Mouse (Mus musculus) intestine, embryonic 14.5 days (tissue): Measurements from ENCODE around the gene Nemf. TPM values are rescaled to one million over a fixed set of nuclear protein-coding genes. Genes with fewer than 3 reads are reported as not detected.

Experiments
- ATAC-seq: fragments of 200-750 bp; cut with Nextera tagmentation; replicated peaks from 2 replicates; pipeline ENCODE4 v1.8.0; 2017; ENCODE audit warnings: low read depth, moderate number of reproducible peaks, moderate TSS enrichment, moderate library complexity; ENCODE audit not compliant: low FRiP score, low TSS enrichment
- DNase-seq: peaks from one replicate; pipeline ENCODE4 v3.0.0-alpha.2; 2018; ENCODE audit warnings: low spot score
- H3K27ac ChIP-seq: fragments of 300-500 bp; sonication (generic); 2 replicates; pipeline ENCODE4 v1.5.1; 2014; ENCODE audit warnings: low read depth, mild to moderate bottlenecking, control low read depth
- H3K27me3 ChIP-seq: fragments of 300-500 bp; sonication (generic); replicated peaks from 2 replicates; pipeline ENCODE4 v1.6.1; 2014; ENCODE audit warnings: low read length, control low read depth; ENCODE audit not compliant: control insufficient read depth, insufficient read depth
- H3K36me3 ChIP-seq: fragments of 300-500 bp; sonication (generic); 2 replicates; pipeline ENCODE4 v1.6.1; 2014; ENCODE audit warnings: low read length, control low read depth; ENCODE audit not compliant: control insufficient read depth, insufficient read depth
- H3K4me1 ChIP-seq: fragments of 300-500 bp; sonication (generic); replicated peaks from 2 replicates; pipeline ENCODE4 v1.6.1; 2014; ENCODE audit warnings: low read length, control low read depth, mixed read lengths; ENCODE audit not compliant: control insufficient read depth, insufficient read depth
- H3K4me2 ChIP-seq: fragments of 300-500 bp; sonication (generic); 2 replicates; pipeline ENCODE4 v1.6.1; 2014; ENCODE audit warnings: low read length
- H3K4me3 ChIP-seq: fragments of 300-500 bp; sonication (generic); 2 replicates; pipeline ENCODE4 v1.5.1; 2014; ENCODE audit warnings: low read depth, low read length, control low read depth, mixed read lengths
- H3K9ac ChIP-seq: fragments of 300-500 bp; sonication (generic); 2 replicates; pipeline ENCODE4 v1.6.1; 2014; ENCODE audit warnings: mild to moderate bottlenecking, low read length
- H3K9me3 ChIP-seq: fragments of 300-500 bp; sonication (generic); 2 replicates; pipeline ENCODE4 v1.6.1; 2016; ENCODE audit warnings: low read length, control low read depth; ENCODE audit not compliant: control insufficient read depth
- WGBS: fragments of 180-500 bp; shearing (Covaris S2); extraction: QIAGEN DNeasy Blood & Tissue Kit; methylation state at CpG from one replicate; pipeline ENCODE4 v1.1.7; 2014; 5-methylcytosine and 5-hydroxymethylcytosine counted together
- polyA plus RNA-seq: library from polyadenylated mRNA; unstranded; fragments of >200 nt; fragmentation: Nextera tagmentation; extraction: Ambion mirVana; gene quantifications from 2 replicates; pipeline ENCODE4 v1.2.1, GENCODE M21; 2014

Nemf gene
- polyA plus RNA-seq, 1 experiment from 2014 or later, result 69.1 TPM

- peak overlapping the region; percentile 98 for H3K9ac ChIP-seq
- DNase-seq, result no peak
- H3K9me3 ChIP-seq, result no peaks in the 10 kb centered on the region
- no peak for ATAC-seq
- H3K4me2 ChIP-seq, result peak overlapping the region; percentile 77
- WGBS, result 78% methylated on average over 4 of the region's 4 CpGs
- H3K4me1 ChIP-seq, result peaks cover 23% of the 10 kb centered on the region
- H3K27me3 ChIP-seq, result no peaks in the 10 kb centered on the region
- H3K27ac ChIP-seq, result no peak overlapping the region; the same call in 1 of the 2 replicates
- H3K4me3 ChIP-seq, result peak overlapping the region; percentile 100; the same call in 1 of the 2 replicates
- peaks cover 9% of the 10 kb centered on the region for H3K36me3 ChIP-seq
Measured at GRCm38 (mm10) chr12:69295651-69296050, 61.3 kb downstream of the Nemf start.

- 84% methylated on average over 2 of the region's 2 CpGs for WGBS
Measured at GRCm38 (mm10) chr12:69294936-69295335, 62.0 kb downstream of the Nemf start.

GRCm38 (mm10) chr12:69293815-69294214 is 63.1 kb downstream of the Nemf start:
- Histone ChIP-seq H3K9me3 (no peaks in the 10 kb centered on the region), H3K4me2 (no peak overlapping the region), H3K36me3 (no peaks in the 10 kb centered on the region), H3K4me3 (no peak overlapping the region), H3K9ac (no peak overlapping the region), H3K27me3 (no peaks in the 10 kb centered on the region), H3K4me1 (peaks cover 17% of the 10 kb centered on the region), H3K27ac (no peak overlapping the region)
- ATAC-seq, result no peak
- DNase-seq, result no peak
- WGBS, result 47% methylated on average over 2 of the region's 2 CpGs

More at GRCm38 (mm10) chr12:69294936-69295335, 62.0 kb downstream of the Nemf start:
- Histone ChIP-seq H3K9me3 (no peaks in the 10 kb centered on the region), H3K36me3 (peaks cover 2% of the 10 kb centered on the region), H3K9ac (no peak overlapping the region), H3K4me1 (peaks cover 23% of the 10 kb centered on the region), H3K4me2 (no peak overlapping the region), H3K27ac (no peak overlapping the region), H3K4me3 (no peak overlapping the region), H3K27me3 (no peaks in the 10 kb centered on the region)
- DNase-seq (no peak), ATAC-seq (no peak)

- Histone ChIP-seq H3K4me3 (no peak overlapping the region), H3K36me3 (no peaks in the 10 kb centered on the region), H3K4me1 (peaks cover 5% of the 10 kb centered on the region; the same call in 1 of the 2 replicates), H3K9me3 (no peaks in the 10 kb centered on the region), H3K9ac (no peak overlapping the region), H3K27me3 (no peaks in the 10 kb centered on the region), H3K27ac (no peak overlapping the region), H3K4me2 (no peak overlapping the region)
- WGBS, result 93% methylated on average over 6 of the region's 6 CpGs
- no peak for DNase-seq
- no peak for ATAC-seq
Measured at GRCm38 (mm10) chr12:69292401-69292800, 64.6 kb downstream of the Nemf start.

- Histone ChIP-seq H3K4me3 (no peak overlapping the region), H3K4me2 (no peak overlapping the region), H3K9me3 (no peaks in the 10 kb centered on the region), H3K4me1 (no peaks in the 10 kb centered on the region), H3K9ac (no peak overlapping the region), H3K27me3 (no peaks in the 10 kb centered on the region), H3K36me3 (no peaks in the 10 kb centered on the region), H3K27ac (no peak overlapping the region)
- DNase-seq (no peak), ATAC-seq (no peak)
- 79% methylated on average over 9 of the region's 9 CpGs for WGBS
Measured at GRCm38 (mm10) chr12:69288699-69289098, 68.3 kb downstream of the Nemf start.

- Histone ChIP-seq H3K4me2 (no peak overlapping the region), H3K9me3 (no peaks in the 10 kb centered on the region), H3K27ac (no peak overlapping the region), H3K27me3 (no peaks in the 10 kb centered on the region), H3K9ac (no peak overlapping the region), H3K4me1 (no peaks in the 10 kb centered on the region), H3K36me3 (no peaks in the 10 kb centered on the region), H3K4me3 (no peak overlapping the region)
- no peak for DNase-seq
- ATAC-seq, result no peak
- WGBS, result 87% methylated on average over 8 of the region's 8 CpGs
Measured at GRCm38 (mm10) chr12:69287535-69287934, 69.4 kb downstream of the Nemf start.

- no peak overlapping the region for H3K4me3 ChIP-seq
- H3K27ac ChIP-seq, result no peak overlapping the region
- no peaks in the 10 kb centered on the region for H3K4me1 ChIP-seq
- H3K9me3 ChIP-seq, result no peaks in the 10 kb centered on the region
- no peaks in the 10 kb centered on the region for H3K36me3 ChIP-seq
- no peaks in the 10 kb centered on the region for H3K27me3 ChIP-seq
- H3K9ac ChIP-seq, result no peak overlapping the region
- ATAC-seq (no peak), DNase-seq (no peak)
- WGBS, result 89% methylated on average over 7 of the region's 7 CpGs
- no peak overlapping the region for H3K4me2 ChIP-seq
Measured at GRCm38 (mm10) chr12:69283146-69283545, 73.8 kb downstream of the Nemf start.

- Histone ChIP-seq H3K27ac (no peak overlapping the region), H3K4me3 (no peak overlapping the region), H3K9me3 (no peaks in the 10 kb centered on the region), H3K4me1 (no peaks in the 10 kb centered on the region), H3K27me3 (no peaks in the 10 kb centered on the region), H3K36me3 (no peaks in the 10 kb centered on the region), H3K9ac (no peak overlapping the region), H3K4me2 (no peak overlapping the region)
- ATAC-seq (no peak), DNase-seq (no peak)
- WGBS, result 94% methylated on average over 3 of the region's 3 CpGs
Measured at GRCm38 (mm10) chr12:69280915-69281314, 76.0 kb downstream of the Nemf start.

GRCm38 (mm10) chr12:69279931-69280469 is 77.0 kb downstream of the Nemf start:
- no peak for ATAC-seq
- H3K36me3 ChIP-seq, result no peaks in the 10 kb centered on the region
- no peak overlapping the region for H3K4me2 ChIP-seq
- 45% methylated on average over 1 of the region's 1 CpGs for WGBS
- no peak for DNase-seq
- H3K9me3 ChIP-seq, result no peaks in the 10 kb centered on the region
- no peak overlapping the region for H3K27ac ChIP-seq
- no peak overlapping the region for H3K4me3 ChIP-seq
- no peaks in the 10 kb centered on the region for H3K4me1 ChIP-seq
- H3K9ac ChIP-seq, result no peak overlapping the region
- no peaks in the 10 kb centered on the region for H3K27me3 ChIP-seq
